Mouse (Mus musculus): Measurements from ENCODE around the gene Syt10. TPM values are rescaled to one million over a fixed set of nuclear protein-coding genes. Genes with fewer than 3 reads are reported as not detected.

Syt10 gene
- total and polyA plus RNA-seq, 2 experiments from 2014 or later: 0.12 TPM; not detected in 1

- H3K4me2 ChIP-seq (ENCODE audit: low read depth, low read length): no peak overlapping the region
- no peaks in the 10 kb centered on the region for H3K27me3 ChIP-seq (ENCODE audit: control insufficient read depth, insufficient read depth, low read length)
- no peak overlapping the region for H3K4me3 ChIP-seq (ENCODE audit: low read depth, low read length)
- TF ChIP-seq CTCF (IDR thresholded peaks at IDR 0.05; ENCODE audit: low read depth): no peak
- no peak for TF ChIP-seq EP300 (IDR thresholded peaks at IDR 0.05; ENCODE audit: low read depth)
- no peak overlapping the region for H3K27ac ChIP-seq (ENCODE audit: low read depth)
- H3K4me1 ChIP-seq (ENCODE audit: control insufficient read depth, insufficient read depth): no peaks in the 10 kb centered on the region
- H3K9me3 ChIP-seq (replicated peaks; ENCODE audit: control insufficient read depth, low read length): peaks cover 6% of the 10 kb centered on the region; the same call in 1 of the 2 replicates
- WGBS: 67% methylated on average over 3 of the region's 3 CpGs
- no peak for DNase-seq (ENCODE audit: low spot score)
- H3K36me3 ChIP-seq (replicated peaks; ENCODE audit: control insufficient read depth, insufficient read depth, low read length): no peaks in the 10 kb centered on the region
- no peak for ATAC-seq (ENCODE audit: insufficient read depth, low read depth)
- H3K9ac ChIP-seq (replicated peaks; ENCODE audit: low read depth, low read length): no peak overlapping the region
Observed at GRCm38 (mm10) chr15:89733611-89734010, 108.0 kb downstream of the Syt10 start.

Small RNAs within 50 kb of the gene (microRNA-seq; reads per million reads assigned to microRNA genes)
- not detected for gene Gm24643

Other genes with a start within 250 kb of the Syt10 start
- 9.6 and 12.7 TPM in 2 replicates for gene Rabl2, start 249.9 kb downstream of the Syt10 start, total RNA-seq (2014; rRNA removed; ENCODE audit: low replicate concordance)
- gene Rabl2, start 249.9 kb downstream of the Syt10 start, polyA plus RNA-seq (2015; fragmentation: Nextera tagmentation; extraction: Ambion mirVana): 9.2 and 10.3 TPM in 2 replicates

Data from heart, postnatal 0 days (tissue).